Mouse (Mus musculus): Measurements from ENCODE around the gene Scarb1.

DNA sequence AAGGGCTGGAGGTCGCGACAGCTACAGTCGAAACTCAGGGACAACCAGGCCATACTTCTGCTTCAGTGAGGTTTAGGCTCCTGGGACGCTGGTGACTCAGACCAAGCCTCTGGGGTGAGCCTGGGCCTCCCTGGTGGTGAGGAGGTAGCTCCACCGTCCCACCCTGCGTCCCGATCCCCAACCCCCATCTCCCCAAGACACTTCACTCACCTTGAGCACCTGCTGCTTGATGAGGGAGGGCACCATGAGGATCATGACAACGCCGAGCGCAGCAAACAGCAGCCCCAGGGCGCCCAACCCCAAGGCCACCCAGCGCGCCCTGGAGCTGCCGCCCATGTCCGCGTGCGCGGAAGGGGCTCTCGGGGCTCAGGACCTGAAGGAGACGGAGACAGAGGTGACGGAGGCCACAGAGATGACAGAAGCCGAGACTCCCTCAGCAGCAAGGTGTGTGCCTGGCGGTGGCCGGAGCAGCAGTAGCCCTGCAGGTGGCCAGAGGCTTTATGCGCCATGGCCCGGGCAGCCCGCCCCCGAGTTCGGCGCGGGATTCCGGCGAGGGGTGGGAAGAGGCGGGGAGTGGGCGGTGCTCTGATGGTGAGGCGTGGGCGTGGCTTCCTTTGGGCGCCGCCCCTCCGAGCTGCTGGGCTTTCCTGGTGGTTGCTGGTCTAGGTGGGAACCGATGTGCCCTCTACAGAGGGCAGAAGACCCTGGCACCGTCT is at the start of gene Scarb1:
- TF ChIP-seq CTCF (IDR thresholded peaks at IDR 0.05; ENCODE audit: low read depth) = 0 out of 2 replicates have a peak, but pooled peaks have one; percentile 4
- TF ChIP-seq EP300 (IDR thresholded peaks at IDR 0.05; ENCODE audit: low read depth) = no peak

Measured in heart, postnatal 0 days (tissue).